Mouse (Mus musculus) retina, postnatal 7 days (tissue): Measurements from ENCODE around the gene Prkn.

Experiments used
- DNase-seq: peaks from one replicate; pipeline ENCODE4 v3.0.0-alpha.2; 2012; ENCODE audit warnings: low read depth, low spot score

The Prkn gene

DNA sequence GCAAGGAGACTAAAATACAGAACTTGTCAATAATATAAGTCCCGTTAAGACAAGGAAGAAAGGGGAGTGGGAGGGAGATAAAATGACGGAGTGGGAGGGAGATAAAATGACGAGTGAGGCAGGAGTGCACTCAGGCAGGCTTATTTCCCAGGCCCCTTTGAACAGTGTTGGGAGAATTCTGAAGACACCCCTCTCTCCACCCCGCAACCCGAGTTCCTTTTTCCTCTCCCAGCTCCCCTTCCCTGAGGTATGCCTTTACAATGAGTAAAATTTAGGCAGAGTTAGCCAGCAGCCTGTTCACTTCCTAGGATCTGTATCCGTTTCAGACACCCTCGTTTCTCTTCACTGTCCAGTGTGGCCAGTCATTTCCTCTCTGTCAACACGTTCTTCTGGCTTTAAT lies 1073.4 kb downstream of the Prkn start:
- DNase-seq = no peak

DNA sequence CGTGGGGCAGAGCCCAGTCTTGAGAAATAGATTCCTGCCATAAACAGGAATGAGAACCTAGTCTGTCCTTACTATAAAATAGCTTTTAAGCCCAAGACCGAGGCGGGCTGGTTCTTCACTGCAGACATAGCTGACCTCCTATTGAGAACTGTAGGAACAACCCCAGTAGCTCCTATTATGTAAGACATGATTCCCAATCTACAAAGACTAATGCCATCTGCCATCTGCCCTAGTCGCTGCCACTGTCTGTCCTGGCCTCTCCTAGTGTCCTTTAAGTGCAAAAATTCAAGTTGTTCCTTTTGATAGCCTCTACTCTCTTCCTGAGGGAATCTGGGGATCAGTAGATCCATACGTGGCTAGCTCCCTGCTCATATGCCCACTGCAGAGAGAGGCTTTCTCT lies 1074.3 kb downstream of the Prkn start:
- no peak for DNase-seq

DNA sequence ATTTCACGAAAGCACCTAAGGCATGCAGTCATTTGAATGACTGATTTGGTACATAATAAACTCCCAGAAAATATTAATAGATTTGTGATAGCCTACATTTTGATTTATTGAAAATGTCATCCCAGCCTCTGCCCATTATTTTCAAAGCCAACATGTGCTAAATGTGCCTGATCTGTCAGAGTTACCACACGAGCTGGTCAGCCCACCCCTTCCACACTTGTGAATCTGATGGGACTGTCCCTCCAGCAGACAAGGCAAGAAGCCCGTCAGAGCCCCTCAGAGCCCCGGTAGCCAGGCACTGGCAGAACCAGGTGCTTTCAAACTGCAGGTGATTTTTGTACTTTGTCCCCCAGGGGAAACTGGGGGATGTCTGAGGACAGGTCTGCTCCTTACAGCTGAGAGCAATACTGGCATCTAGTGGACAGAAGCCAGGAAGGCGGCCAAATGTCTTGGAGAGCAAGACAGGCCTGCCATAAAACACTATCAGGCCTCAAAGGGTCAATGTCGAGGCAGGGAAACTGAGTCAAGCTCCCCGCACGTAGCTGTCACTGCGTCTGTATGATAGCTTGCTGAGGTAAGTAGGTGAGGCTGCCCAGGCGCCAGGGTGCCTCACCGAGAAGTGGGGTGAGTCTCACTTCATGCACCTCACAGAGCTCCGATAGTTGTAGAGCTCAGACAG lies 1078.1 kb downstream of the Prkn start:
- DNase-seq = peak; percentile 25

DNA sequence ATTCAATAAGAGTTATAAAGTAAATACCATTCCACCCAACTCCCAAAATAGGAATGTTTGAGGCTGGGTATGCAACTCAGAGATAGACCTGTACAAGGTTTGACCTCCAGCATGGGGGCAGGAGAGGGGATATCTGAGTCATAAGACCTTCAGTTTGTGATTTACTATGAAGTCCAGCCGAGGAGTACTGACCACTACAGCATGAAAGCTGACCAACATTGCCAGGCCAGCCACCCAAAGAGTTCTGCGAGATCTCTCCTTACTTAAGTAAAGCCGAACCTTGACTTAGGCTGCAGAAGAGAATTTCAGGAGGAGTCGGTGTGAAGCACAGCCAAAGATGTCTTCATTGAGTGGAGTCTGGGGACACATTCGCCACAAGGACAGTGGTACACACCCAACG lies 1079.4 kb downstream of the Prkn start:
- DNase-seq = no peak

DNA sequence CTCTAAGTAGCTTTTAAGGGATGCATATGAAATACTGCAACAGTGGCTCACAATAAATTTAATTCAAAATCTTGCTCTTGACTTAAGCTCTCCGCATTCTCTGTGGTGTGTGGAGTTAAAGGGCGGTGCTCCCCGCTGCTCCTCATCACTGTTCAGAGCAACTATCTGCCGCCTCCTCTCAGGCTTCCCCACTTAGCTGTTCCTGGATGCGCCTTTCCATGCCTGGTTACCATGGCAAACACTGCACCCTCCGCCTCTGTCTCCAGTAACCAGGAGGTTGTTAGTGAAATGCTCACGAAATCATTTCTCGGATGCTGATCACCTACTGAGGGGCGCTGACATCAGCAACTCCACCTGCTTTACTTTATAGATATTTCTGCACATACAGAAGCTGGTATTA lies 1080.8 kb downstream of the Prkn start:
- no peak for DNase-seq

DNA sequence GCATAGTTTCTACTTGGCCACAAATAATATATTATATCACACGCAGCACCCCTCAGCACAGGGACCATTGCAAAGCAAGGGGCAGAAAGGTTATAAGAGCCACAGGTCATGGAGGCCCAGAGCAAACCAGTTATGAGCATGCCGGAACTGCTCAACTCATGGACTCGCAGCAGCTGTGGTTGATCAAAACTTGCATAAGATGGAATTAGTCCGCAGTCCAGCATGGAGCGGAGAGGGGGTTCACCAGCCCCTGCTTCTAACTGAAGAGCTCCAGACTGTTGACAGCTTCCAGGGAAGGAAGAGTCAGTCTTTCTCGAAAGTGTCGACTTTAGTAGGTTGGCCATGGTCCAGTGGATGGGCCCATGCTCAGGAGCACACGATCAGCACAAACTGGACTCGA lies 1083.8 kb downstream of the Prkn start:
- DNase-seq = no peak

DNA sequence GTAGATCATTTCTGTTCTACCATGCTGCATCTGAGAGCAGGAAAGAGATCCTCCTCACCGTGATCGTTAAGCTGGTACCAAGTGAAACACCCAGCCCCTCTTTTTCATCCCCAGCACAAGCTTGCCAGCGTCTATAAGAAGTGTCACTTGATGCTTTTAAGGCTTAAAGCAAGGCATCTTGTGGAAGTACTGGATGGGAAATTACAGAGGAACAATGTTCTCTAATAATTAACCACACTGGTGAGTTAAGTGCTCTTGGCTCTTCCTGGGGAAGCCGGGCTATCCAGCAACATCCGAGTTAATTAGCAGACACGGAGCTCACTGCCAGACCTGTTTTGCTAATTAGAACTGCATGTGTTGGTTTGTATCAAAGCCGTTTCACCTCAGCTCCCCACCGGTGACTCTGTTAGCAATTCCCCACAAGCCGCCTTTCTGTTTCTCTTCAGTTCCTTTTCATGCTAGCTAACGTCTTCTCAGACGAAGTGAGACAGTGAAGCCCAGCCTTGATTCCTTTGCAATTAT lies 1086.7 kb downstream of the Prkn start:
- DNase-seq = no peak

DNA sequence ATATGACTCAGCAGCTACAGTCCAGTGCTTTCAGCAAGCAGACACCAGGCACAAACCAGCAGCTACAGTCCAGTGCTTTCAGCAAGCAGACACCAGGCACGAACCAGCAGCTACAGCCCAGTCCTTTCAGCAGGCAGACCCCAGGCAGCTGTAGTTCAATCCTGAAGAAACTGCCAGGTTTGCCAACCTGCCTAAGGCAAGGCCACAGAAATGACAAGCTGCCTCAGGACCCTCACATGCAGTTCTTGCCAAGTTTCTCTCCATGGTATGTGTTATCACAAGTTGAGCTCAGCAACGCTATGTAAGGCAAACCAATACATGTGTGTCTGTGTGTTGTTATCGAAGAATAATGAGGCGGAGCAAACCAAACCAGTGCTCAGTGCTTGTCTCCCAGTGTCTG lies 1091.5 kb downstream of the Prkn start:
- no peak for DNase-seq

DNA sequence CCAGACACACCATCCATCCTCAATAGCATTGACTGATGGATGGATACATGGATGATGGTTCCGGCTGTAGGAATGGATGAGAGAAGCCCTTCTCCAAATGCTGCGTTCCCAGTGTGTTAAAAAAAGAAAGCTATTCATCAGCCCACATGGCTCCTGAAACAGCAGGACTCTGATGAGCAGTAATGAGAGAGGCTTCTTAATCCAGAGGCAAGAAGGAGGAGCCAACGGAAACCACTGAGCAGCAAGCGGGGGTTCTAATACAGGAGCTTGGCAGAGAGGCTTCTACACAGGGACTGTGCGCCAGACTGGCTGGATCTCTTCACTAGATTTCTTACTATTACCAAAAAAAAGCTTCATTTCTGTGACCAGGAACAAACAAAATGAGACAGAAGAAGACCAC lies 1093.6 kb downstream of the Prkn start:
- no peak for DNase-seq

DNA sequence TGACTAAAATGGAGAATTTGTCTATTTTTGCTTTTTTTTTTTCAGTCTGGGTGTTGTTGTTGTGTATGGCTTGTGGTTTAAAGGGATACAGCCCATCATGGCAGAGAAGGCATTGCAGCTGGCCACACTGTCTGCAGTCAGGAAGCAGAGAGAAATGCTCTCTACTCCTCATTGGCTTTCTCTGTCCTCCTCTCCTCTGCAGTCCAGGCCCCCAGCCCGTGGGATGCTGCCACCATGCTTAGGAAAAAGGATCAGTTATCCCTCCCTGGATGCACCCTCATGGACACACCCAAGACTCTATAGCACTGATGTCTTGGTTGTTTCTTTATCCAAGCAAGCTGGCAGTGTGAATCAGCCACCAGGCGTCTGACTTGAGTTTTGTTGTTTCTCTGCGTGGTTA lies 1107.3 kb downstream of the Prkn start:
- DNase-seq = no peak

DNA sequence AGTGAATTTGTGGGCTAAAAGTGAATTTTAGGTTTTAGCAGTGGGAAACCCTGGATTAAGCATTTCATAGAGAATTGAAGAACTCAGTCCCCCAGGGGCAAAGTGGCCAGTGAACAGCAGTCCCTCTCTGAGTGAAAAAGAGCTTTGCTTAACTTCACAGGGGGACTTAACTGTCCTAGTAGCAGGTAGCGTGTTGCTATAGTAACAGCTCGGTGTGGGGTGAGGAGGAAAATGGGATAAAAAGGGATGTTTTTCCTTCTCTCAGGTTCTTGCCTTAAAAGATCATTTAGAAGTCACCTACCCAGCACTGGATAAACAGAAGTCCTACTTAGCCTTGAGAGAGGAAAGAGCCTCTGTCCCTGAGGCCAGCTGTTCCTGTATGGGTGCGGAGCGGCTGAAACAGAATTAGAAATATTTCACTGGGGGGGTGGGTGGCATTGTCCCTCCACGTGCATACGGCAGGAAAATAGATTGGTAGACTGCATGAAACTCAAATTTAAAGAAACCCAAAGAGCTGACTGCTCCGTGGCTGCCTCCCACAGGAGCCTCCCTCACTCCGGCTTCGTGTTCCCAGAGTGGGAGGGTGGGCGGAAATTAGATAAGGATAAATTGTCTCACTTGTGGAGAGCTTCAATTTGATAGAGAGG lies 1109.5 kb downstream of the Prkn start:
- DNase-seq = no peak

DNA sequence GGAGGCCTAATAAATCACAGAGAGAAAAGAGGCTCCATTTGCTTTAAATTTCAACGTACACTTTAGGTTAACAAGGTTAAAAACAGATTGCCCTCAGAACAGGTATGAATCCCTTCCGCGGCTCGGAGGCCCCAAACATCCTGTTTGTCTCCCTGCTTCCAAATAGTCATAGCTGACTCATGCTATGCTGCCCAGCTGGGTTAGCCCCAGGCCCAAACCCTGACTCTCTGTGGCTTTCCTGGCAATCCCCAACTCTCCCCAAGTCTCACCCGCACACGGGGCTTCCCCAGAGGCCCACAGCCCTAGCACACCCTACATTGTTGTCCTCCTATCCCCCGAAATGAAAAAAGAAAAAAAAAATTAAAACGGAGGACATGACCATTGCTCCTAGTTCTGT lies 1110.0 kb downstream of the Prkn start:
- DNase-seq = no peak

DNA sequence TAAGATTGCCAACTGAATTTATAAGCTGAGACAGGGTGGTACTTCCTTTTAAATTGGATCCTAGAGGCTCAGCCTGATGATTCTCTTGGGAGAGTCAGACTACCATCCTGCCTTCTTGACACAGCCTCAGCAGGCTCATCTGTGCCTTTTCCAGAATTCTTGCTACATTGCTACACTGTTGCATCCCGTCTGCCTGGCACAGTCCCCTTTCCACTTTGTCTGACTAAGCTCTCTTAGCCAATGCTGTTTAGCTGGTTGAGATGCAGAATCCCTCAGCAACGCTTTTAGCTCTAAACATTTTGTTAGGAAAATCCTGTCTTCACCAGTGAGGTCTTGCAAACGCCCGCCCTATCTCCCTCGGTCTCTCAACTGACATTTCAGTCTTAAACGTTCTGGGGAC lies 1115.1 kb downstream of the Prkn start:
- DNase-seq = no peak

DNA sequence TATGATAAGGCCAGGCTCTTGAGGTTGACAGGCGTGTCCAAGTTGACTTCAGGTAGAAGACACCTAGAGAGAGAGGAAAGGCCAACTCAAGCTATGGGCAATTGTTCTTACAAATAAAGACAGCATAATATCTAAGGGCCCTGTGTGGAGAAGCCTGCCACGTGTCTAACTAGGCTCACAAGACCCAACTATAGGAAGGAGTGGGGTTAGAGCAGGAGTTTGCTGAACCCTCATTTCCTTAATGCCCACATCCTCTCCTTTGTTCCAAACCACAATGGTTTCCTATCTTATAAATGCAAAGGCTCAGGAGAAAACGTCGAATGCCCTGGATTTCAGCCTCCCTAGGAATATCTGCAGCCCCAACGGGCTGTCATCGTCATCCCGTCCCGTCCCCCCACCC lies 1120.3 kb downstream of the Prkn start:
- no peak for DNase-seq

DNA sequence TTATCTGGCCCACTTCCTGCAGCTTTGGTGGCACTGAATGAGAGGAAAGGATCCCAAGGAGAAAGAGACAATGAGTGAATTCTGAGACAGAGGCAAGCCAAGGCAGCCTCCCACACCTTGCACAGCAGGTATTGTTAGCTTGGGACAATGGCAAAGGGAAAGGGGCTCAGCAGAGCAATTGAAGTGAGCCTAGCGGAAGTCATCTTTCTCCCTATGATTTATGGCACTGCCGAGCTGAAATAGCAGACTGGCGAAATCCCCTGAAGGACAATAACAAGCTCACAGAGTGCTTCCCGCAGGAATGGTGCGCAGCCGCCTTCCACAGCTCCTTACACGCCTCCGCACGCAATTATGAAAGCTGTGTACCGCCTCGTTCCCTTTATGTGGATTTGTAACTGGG lies 1122.6 kb downstream of the Prkn start:
- DNase-seq = no peak

DNA sequence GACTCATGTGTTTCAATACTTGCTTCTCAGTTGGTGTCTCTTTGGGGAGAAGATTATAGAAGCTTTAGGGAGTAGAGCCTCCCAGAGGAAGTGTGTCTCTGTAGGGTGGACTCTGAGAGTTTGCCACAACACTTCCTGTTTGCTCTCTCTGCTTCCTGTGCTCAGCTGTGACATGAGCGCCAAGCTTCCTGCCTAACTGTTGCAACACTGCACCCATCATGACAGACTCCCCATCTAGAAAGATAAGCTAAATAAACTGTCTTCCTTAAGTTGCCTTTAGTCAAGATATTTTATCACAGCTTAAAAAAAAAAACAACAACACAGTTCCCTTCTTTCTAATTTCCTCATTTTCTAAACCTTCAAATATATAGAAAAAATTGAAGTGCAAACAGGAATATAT lies 1130.0 kb downstream of the Prkn start:
- no peak for DNase-seq

DNA sequence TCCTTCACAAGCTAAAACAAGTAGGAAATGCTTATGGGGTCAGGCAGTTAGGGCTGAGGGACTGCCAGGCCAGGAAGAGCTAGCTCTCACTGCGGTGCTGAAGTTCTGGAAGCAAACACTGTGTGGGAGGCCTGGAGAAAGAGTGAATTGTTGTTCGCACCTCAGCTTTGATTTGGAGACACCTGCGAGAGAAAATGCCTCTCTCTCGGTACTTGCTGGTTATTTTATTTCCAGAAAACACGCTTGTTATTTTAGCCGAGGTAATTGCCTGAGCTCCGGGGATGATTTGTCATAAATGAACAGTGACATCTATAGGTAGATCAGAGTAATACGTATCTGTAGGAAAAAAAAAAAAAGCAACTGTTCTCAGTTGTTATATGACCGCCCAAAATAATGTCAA lies 1132.4 kb downstream of the Prkn start:
- DNase-seq = no peak

DNA sequence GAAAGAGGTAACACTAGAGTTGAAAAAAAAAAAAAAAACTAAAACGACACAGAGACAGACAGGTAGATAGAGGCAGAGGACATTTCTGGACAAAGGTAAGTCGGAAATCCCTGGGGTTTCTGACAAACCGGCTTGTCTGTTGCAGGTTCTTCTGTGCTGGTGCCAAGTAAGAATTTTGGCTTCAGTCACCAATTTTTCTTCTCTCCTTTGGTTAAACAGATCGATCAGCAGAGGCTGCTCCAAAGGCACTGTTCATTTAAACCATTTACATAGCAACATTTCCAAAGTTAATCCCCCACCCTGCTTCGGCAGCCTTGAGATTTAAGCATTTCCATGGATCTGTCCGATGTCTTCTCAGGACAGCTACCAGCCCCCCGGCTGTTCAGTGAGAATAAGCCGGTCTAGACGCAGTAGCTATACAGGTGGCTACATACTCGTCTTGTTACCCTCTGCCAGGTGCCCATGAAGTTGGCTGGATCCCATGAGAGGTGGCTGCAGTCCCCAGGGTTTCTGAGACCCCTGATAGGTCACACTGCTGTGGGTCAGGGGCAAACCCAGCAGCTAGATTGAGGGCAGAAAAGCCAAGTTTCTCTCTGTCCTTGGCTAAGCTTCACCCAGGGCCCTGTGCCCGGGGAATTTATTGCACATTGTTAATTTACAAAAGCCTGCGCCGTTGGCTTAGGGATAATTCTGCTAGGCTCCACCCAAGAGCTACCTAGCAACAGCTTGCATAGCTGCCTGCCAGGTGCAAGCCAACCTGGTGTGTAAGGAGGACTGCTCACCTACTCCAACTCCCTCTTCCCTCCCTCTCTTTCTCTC lies 1133.0 kb downstream of the Prkn start:
- no peak for DNase-seq

DNA sequence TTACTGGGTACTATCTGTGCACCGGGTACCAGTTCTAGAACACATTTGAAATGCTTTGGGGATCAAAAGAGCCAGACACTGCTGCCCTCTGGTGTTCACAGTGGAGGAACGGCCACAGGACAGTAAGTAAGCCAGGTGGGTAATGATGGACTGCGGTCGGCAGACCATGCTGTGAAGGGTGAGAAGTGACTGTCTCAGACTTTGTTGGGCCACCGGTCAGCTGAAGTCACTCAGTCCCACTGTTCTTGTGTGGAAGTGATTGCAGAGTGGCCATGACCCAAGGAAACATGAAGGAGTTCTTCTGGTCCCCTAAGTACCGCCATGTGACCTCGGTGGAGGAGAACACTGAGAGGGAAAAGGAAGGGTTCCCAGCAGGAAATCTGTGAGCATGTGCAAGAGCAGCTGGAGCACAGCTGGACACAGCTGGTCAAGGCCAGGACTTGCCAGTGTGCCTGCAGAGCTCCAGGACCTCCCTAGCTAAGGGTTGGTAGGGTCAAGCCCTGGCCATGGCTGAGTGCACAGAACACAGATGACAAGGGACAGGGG lies 1135.0 kb downstream of the Prkn start:
- peak; percentile 57 for DNase-seq

DNA sequence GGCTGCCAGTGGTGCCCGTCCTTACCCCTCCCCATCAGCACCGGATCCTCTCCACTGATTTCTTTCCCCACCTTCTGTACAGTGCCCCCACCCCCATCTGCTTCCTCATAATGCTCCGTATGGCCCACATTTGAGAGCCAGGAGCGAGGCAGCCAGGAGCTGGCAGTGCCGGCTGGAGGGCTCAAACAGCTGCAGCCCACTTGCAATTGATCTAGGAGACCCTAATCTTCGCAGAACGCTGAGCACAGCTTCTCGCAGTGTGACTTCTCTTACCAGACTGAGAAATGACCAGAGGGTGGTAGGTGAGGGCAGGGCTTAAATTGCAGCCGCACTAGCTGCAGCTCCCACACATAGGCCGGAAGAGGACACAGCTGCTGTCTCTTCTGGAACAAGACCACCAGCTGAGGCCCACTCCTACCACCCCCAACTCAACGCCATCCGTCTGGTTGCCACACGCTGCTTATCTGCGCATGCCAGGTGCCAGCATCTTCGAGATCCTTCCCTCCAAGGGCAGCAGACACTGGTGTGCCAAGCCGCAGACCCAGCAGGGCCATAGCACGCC lies 1138.2 kb downstream of the Prkn start:
- DNase-seq = no peak

DNA sequence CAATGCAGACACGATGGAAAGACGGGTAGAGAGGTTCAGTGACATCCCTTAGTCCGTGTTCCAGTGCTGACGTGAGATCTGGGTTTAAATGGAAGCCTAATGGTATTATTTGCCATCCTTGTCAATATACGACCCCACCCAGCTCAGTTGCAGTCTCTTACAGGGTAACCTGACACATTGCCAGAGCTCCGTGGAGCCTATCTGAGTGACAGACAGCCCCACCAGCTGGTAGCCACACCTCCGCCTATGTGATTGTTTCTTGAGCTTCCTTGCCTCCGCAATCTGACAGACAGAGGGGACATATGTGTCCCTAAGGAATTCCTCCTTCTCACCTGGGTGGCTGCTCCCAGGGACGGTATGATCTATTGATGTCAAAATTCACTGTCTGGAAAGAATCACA lies 1141.5 kb downstream of the Prkn start:
- DNase-seq = no peak
